Mouse (Mus musculus) ES-E14 (cell line): ENCODE results near the gene Stat3.

Experiments used
- CHD2 ChIP-seq: IDR thresholded peaks from 2 replicates; pipeline ENCODE4 v1.6.1; 2014; ENCODE audit warnings: mild to moderate bottlenecking, low read depth, low read length, inconsistent platforms
- HCFC1 ChIP-seq: IDR thresholded peaks from 2 replicates; pipeline ENCODE4 v1.6.1; 2012; ENCODE audit warnings: low read length, inconsistent platforms, borderline replicate concordance; ENCODE audit not compliant: insufficient read depth
- MAFK ChIP-seq: IDR thresholded peaks from 2 replicates; pipeline ENCODE4 v1.6.1; 2014; ENCODE audit warnings: mild to moderate bottlenecking, low read depth, low read length, inconsistent platforms; ENCODE audit not compliant: insufficient read depth
- ZC3H11A ChIP-seq: IDR thresholded peaks from 2 replicates; pipeline ENCODE4 v1.6.1; 2012; ENCODE audit warnings: low read depth, mild to moderate bottlenecking, inconsistent platforms, low read length, borderline replicate concordance
- ZNF384 ChIP-seq: IDR thresholded peaks from 2 replicates; pipeline ENCODE4 v1.6.1; 2012; ENCODE audit warnings: low read depth, low read length, inconsistent platforms

GRCm38 (mm10) chr11:100967881-100968420 is 28.6 kb upstream of the Stat3 start:
- no peak for TF ChIP-seq MAFK
- no peak for TF ChIP-seq ZC3H11A
- no peak for TF ChIP-seq ZNF384
- no peak for TF ChIP-seq CHD2
- no peak for TF ChIP-seq HCFC1
